Mouse (Mus musculus): Measurements from ENCODE around the gene Flywch1. TPM values are rescaled to one million over a fixed set of nuclear protein-coding genes. Genes with fewer than 3 reads are reported as not detected.

Flywch1 gene
- polyA plus RNA-seq, 1 experiment from 2014 or later, result 167 TPM

- no peaks in the 10 kb centered on the region for H3K27me3 ChIP-seq (ENCODE audit: control insufficient read depth, insufficient read depth, low read length)
- no peak overlapping the region for H3K9ac ChIP-seq (ENCODE audit: low read length)
- H3K27ac ChIP-seq (ENCODE audit: low read depth, low read length), result no peak overlapping the region
- H3K4me3 ChIP-seq (ENCODE audit: low read depth, low read length), result no peak overlapping the region
- 96% methylated on average over 13 of the region's 13 CpGs for WGBS
- ATAC-seq (replicated peaks; ENCODE audit: low FRiP score) (no peak), DNase-seq (ENCODE audit: low spot score) (no peak)
- H3K4me1 ChIP-seq (replicated peaks; ENCODE audit: control insufficient read depth, insufficient read depth, low read length), result no peaks in the 10 kb centered on the region
- no peaks in the 10 kb centered on the region for H3K9me3 ChIP-seq (ENCODE audit: control insufficient read depth, low read length)
- H3K36me3 ChIP-seq (ENCODE audit: control insufficient read depth, insufficient read depth, low read length), result peaks cover 32% of the 10 kb centered on the region
- H3K4me2 ChIP-seq (ENCODE audit: low read depth, low read length, severe bottlenecking), result no peak overlapping the region
Observed at GRCm38 (mm10) chr17:23755689-23756088, 15.7 kb downstream of the Flywch1 start.

GRCm38 (mm10) chr17:23749400-23750191 is 21.8 kb downstream of the Flywch1 start:
- 80% methylated on average over 11 of the region's 11 CpGs for WGBS
- H3K4me3 ChIP-seq (ENCODE audit: low read depth, low read length), result no peak overlapping the region

GRCm38 (mm10) chr17:23748631-23749391 is 22.6 kb downstream of the Flywch1 start:
- ATAC-seq (replicated peaks; ENCODE audit: low FRiP score), result no peak
- no peak overlapping the region for H3K4me3 ChIP-seq (ENCODE audit: low read depth, low read length)
- no peak for DNase-seq (ENCODE audit: low spot score)

More at GRCm38 (mm10) chr17:23749400-23750191, 21.8 kb downstream of the Flywch1 start:
- peaks cover 19% of the 10 kb centered on the region for H3K27me3 ChIP-seq (ENCODE audit: control insufficient read depth, insufficient read depth, low read length)
- peaks cover 10% of the 10 kb centered on the region for H3K4me1 ChIP-seq (replicated peaks; ENCODE audit: control insufficient read depth, insufficient read depth, low read length)
- DNase-seq (ENCODE audit: low spot score) (no peak), ATAC-seq (replicated peaks; ENCODE audit: low FRiP score) (no peak)
- H3K36me3 ChIP-seq (ENCODE audit: control insufficient read depth, insufficient read depth, low read length), result peaks cover 6% of the 10 kb centered on the region; the same call in 1 of the 2 replicates
- H3K9ac ChIP-seq (ENCODE audit: low read length), result no peak overlapping the region
- no peaks in the 10 kb centered on the region for H3K9me3 ChIP-seq (ENCODE audit: control insufficient read depth, low read length)
- no peak overlapping the region for H3K4me2 ChIP-seq (ENCODE audit: low read depth, low read length, severe bottlenecking)
- no peak overlapping the region for H3K27ac ChIP-seq (ENCODE audit: low read depth, low read length)

GRCm38 (mm10) chr17:23748026-23748425 is 23.4 kb downstream of the Flywch1 start:
- Histone ChIP-seq H3K4me2 (ENCODE audit: low read depth, low read length, severe bottlenecking) (no peak overlapping the region), H3K9ac (ENCODE audit: low read length) (no peak overlapping the region), H3K4me1 (replicated peaks; ENCODE audit: control insufficient read depth, insufficient read depth, low read length) (peaks cover 13% of the 10 kb centered on the region), H3K27me3 (ENCODE audit: control insufficient read depth, insufficient read depth, low read length) (peaks cover 35% of the 10 kb centered on the region), H3K4me3 (ENCODE audit: low read depth, low read length) (no peak overlapping the region), H3K36me3 (ENCODE audit: control insufficient read depth, insufficient read depth, low read length) (peaks cover 4% of the 10 kb centered on the region; the same call in 1 of the 2 replicates), H3K27ac (ENCODE audit: low read depth, low read length) (no peak overlapping the region), H3K9me3 (ENCODE audit: control insufficient read depth, low read length) (no peaks in the 10 kb centered on the region)
- DNase-seq (ENCODE audit: low spot score) (no peak), ATAC-seq (replicated peaks; ENCODE audit: low FRiP score) (0 out of 2 replicates have a peak, but pooled peaks have one; percentile 16)
- 47% methylated on average over 6 of the region's 6 CpGs for WGBS

More at GRCm38 (mm10) chr17:23748631-23749391, 22.6 kb downstream of the Flywch1 start:
- Histone ChIP-seq H3K4me2 (ENCODE audit: low read depth, low read length, severe bottlenecking) (no peak overlapping the region), H3K36me3 (ENCODE audit: control insufficient read depth, insufficient read depth, low read length) (peaks cover 6% of the 10 kb centered on the region; the same call in 1 of the 2 replicates), H3K9me3 (ENCODE audit: control insufficient read depth, low read length) (no peaks in the 10 kb centered on the region), H3K27ac (ENCODE audit: low read depth, low read length) (no peak overlapping the region), H3K4me1 (replicated peaks; ENCODE audit: control insufficient read depth, insufficient read depth, low read length) (peaks cover 13% of the 10 kb centered on the region), H3K9ac (ENCODE audit: low read length) (no peak overlapping the region), H3K27me3 (ENCODE audit: control insufficient read depth, insufficient read depth, low read length) (peaks cover 27% of the 10 kb centered on the region)
- WGBS, result 43% methylated on average over 10 of the region's 10 CpGs

GRCm38 (mm10) chr17:23747471-23747870 is 23.9 kb downstream of the Flywch1 start:
- H3K27ac ChIP-seq (ENCODE audit: low read depth, low read length), result no peak overlapping the region
- no peak for DNase-seq (ENCODE audit: low spot score)
- no peak overlapping the region for H3K4me3 ChIP-seq (ENCODE audit: low read depth, low read length)
- H3K9me3 ChIP-seq (ENCODE audit: control insufficient read depth, low read length), result no peaks in the 10 kb centered on the region
- WGBS, result 80% methylated on average over 3 of the region's 3 CpGs
- H3K4me1 ChIP-seq (replicated peaks; ENCODE audit: control insufficient read depth, insufficient read depth, low read length), result peaks cover 14% of the 10 kb centered on the region
- no peak overlapping the region for H3K9ac ChIP-seq (ENCODE audit: low read length)
- no peaks in the 10 kb centered on the region; the same call in 1 of the 2 replicates for H3K36me3 ChIP-seq (ENCODE audit: control insufficient read depth, insufficient read depth, low read length)
- no peak overlapping the region for H3K4me2 ChIP-seq (ENCODE audit: low read depth, low read length, severe bottlenecking)
- ATAC-seq (replicated peaks; ENCODE audit: low FRiP score), result no peak
- peaks cover 40% of the 10 kb centered on the region for H3K27me3 ChIP-seq (ENCODE audit: control insufficient read depth, insufficient read depth, low read length)

- DNase-seq (ENCODE audit: low spot score), result no peak
- WGBS, result 85% methylated on average over 3 of the region's 3 CpGs
- no peak overlapping the region for H3K9ac ChIP-seq (ENCODE audit: low read length)
- peaks cover 18% of the 10 kb centered on the region for H3K4me1 ChIP-seq (replicated peaks; ENCODE audit: control insufficient read depth, insufficient read depth, low read length)
- H3K4me3 ChIP-seq (ENCODE audit: low read depth, low read length), result no peak overlapping the region
- ATAC-seq (replicated peaks; ENCODE audit: low FRiP score), result no peak
- no peak overlapping the region for H3K27ac ChIP-seq (ENCODE audit: low read depth, low read length)
- no peak overlapping the region for H3K4me2 ChIP-seq (ENCODE audit: low read depth, low read length, severe bottlenecking)
- no peaks in the 10 kb centered on the region for H3K9me3 ChIP-seq (ENCODE audit: control insufficient read depth, low read length)
- H3K36me3 ChIP-seq (ENCODE audit: control insufficient read depth, insufficient read depth, low read length), result no peaks in the 10 kb centered on the region; the same call in 1 of the 2 replicates
- H3K27me3 ChIP-seq (ENCODE audit: control insufficient read depth, insufficient read depth, low read length), result peaks cover 47% of the 10 kb centered on the region
Observed at GRCm38 (mm10) chr17:23746767-23747166, 24.6 kb downstream of the Flywch1 start.

- Histone ChIP-seq H3K4me2 (ENCODE audit: low read depth, low read length, severe bottlenecking) (peak overlapping the region; percentile 61; the same call in 1 of the 2 replicates), H3K9me3 (ENCODE audit: control insufficient read depth, low read length) (no peaks in the 10 kb centered on the region), H3K27me3 (ENCODE audit: control insufficient read depth, insufficient read depth, low read length) (peaks cover 52% of the 10 kb centered on the region), H3K4me1 (replicated peaks; ENCODE audit: control insufficient read depth, insufficient read depth, low read length) (peaks cover 18% of the 10 kb centered on the region), H3K36me3 (ENCODE audit: control insufficient read depth, insufficient read depth, low read length) (no peaks in the 10 kb centered on the region), H3K9ac (ENCODE audit: low read length) (no peak overlapping the region), H3K4me3 (ENCODE audit: low read depth, low read length) (peak overlapping the region; percentile 25), H3K27ac (ENCODE audit: low read depth, low read length) (no peak overlapping the region)
- ATAC-seq (replicated peaks; ENCODE audit: low FRiP score), result no peak
- no peak for DNase-seq (ENCODE audit: low spot score)
- 1% methylated on average over 12 of the region's 12 CpGs for WGBS
Observed at GRCm38 (mm10) chr17:23746311-23746710, 25.1 kb downstream of the Flywch1 start.

- Histone ChIP-seq H3K27me3 (ENCODE audit: control insufficient read depth, insufficient read depth, low read length) (peaks cover 59% of the 10 kb centered on the region), H3K4me1 (replicated peaks; ENCODE audit: control insufficient read depth, insufficient read depth, low read length) (peaks cover 18% of the 10 kb centered on the region), H3K4me3 (ENCODE audit: low read depth, low read length) (peak within 1 kb of the TSS; percentile 25), H3K9me3 (ENCODE audit: control insufficient read depth, low read length) (no peaks in the 10 kb centered on the region), H3K27ac (ENCODE audit: low read depth, low read length) (no peak within 1 kb of the TSS), H3K9ac (ENCODE audit: low read length) (peak within 1 kb of the TSS; percentile 50), H3K4me2 (ENCODE audit: low read depth, low read length, severe bottlenecking) (peak within 1 kb of the TSS; percentile 61), H3K36me3 (ENCODE audit: control insufficient read depth, insufficient read depth, low read length) (no peaks in the 10 kb centered on the region)
- WGBS, result under 1% methylated on average over 37 of the region's 45 CpGs
- DNase-seq (ENCODE audit: low spot score), result no peak
- no peak for ATAC-seq (replicated peaks; ENCODE audit: low FRiP score)
Observed at GRCm38 (mm10) chr17:23745301-23746251, 25.8 kb downstream of the Flywch1 start, which contains the start of gene Kremen2. TSS of gene Kremen2 (minus strand) at chr17:23745833.

All from forebrain, embryonic 11.5 days (tissue).